In genomic region chr2:130827410-130827809, GRCm38 (mm10) we compare ENCODE assay signal across 8 mouse cellular contexts.
DNase-seq lines count a peak whose midpoint lies in the region.

No protein-coding gene starts in this region.

- intact Hi-C loops in heart, postnatal 14 days (cut with DNase I) = no loop called here

- peak; percentile 62 to 67 for DNase-seq in frontal cortex, adult 2 months (ENCODE audit: extremely low spot score in 1 of 2, low spot score in 1 of 2)
- DNase-seq in frontal cortex, postnatal 25 days (ENCODE audit: low spot score in 2 of 2) = no peak
- DNase-seq in adrenal gland, postnatal 25 days = peak; percentile 23
- peak; percentile 61 to 73 for DNase-seq in heart, postnatal 14 days
- DNase-seq in kidney, postnatal 36 days = peak; percentile 81 to 92
- DNase-seq in lung, postnatal 36 days = peak; percentile 66
- no peak for DNase-seq in spleen, postnatal 14 days (ENCODE audit: low spot score in 2 of 2)
- DNase-seq in urinary bladder, adult 2 months (ENCODE audit: low spot score) = no peak

Comparison
In these comparisons a context has a peak if more than half of its experiments do, and no peak if none do; other contexts are left out.
1. DNase-seq: peak in frontal cortex, adult 2 months (2 of 2), adrenal gland, postnatal 25 days (single experiment), heart, postnatal 14 days (2 of 2), kidney, postnatal 36 days (2 of 2) and lung, postnatal 36 days (single experiment); none in frontal cortex, postnatal 25 days (0 of 2), spleen, postnatal 14 days (0 of 2) and urinary bladder, adult 2 months (single experiment).